Mouse (Mus musculus): Measurements from ENCODE around the gene Primpol.

Gene Primpol

DNA sequence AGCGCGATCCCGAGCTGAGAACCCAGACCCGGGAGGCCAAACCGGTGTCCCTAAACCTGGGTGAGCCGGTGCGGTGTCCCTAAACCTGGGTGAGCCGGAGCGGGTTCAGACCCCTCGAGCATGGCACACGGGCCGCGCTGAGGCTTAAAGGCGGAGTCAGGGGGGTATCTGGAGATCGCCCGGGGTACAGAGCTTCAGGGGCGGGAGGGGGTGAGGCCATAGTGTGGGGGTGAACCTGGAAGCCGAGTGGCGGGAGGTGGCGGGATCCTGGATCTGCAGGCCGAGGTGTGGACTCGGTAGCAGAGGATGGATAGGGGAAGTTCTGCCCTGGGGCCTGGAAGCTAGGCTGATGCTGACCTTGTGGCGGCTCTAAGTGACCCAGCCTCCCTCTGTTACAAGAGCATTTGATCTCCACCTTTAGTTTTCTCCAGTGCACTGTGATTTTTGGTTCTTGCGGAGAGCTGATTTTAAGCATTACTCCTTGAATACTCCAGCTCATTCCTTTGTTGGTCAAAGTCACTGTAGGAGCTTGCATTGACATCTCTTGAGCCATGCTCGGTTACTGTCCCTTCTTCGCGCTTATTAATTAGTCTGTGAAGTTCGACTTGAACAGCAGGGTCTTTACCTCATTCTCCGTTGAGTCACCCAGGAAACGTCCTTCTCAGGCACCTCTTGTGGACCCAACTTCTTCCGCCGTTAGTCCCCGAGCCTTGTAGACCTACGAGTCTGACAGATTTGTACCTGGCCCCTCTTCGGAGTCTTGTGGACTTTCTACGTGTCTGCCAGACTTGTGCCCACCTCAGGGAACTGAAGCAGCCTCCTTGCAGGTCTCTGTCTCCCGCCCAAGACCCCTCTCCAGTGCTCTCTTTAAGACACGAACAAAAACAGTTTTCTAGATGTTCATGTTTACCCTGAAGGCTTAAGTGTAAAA lies 943 bp upstream of the Primpol start:
- ChIA-PET CTCF (interaction anchor here in 3 of 4 experiments (0.6 to 0.7 kb wide), 3 partner anchors 58 to 254 kb away, joined by 3 to 6 read pairs (median 4); no protein-coding TSS in a partner anchor), POLR2A (interaction anchor here (0.5 to 3.8 kb wide), 116 partner anchors 8 to 1057 kb away, joined by 3 to 55 read pairs (median 4); partner anchors contain the start of genes Acsl1 (in 3 of the 4), Cenpu (in 3 of the 4), Slc25a4 (in 3 of the 4) and Helt (in 1 of the 4))

DNA sequence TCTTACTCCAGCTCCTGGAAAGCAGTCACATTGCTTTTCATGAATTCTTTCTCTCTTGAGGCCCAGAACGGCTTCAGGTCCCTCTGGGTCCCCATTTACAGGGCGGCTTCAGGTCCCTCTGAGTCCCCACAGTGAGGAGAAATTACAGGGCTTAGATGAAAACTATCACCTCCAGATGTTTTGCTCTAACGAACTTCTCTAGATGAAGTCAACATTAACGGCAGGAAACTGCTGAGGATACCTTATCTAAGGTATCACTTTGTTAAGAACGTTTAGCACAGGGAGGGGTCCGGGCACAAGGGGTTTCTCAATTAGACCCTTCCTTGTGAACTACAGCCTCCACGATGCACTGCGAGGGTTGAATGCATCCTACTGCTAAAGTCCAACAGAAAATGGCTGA lies 1.1 kb downstream of the Primpol start:
- ChIA-PET CTCF (no interaction called here), POLR2A (interaction anchor here in 2 of 4 experiments (1.1 to 3.8 kb wide), 7 partner anchors 8 to 101 kb away, joined by 3 to 46 read pairs (median 13); partner anchors contain the start of gene Cenpu (in 1 of the 2))

DNA sequence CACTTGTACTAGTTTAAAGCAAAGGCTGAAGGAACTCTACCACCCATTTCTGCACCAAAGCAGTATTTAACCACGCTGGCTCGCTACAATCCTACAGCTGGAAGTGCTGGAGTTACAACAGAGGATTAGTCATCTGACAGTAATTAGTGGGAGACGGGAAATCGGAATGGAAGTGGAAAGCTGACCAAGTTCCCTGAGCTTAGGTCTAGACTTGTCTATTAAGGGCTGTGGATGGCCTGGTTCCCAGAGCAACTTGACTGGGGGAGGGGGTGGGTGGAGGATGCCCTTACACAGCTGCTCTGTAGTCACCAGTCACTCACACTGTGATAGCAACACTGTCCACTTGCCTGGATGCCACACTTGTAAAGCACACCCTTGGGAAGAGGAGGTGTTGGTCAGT lies 3.6 kb downstream of the Primpol start:
- ChIA-PET CTCF (interaction anchor here in 1 of 4 experiments (0.6 to 0.7 kb wide), 2 partner anchors 323 to 607 kb away, joined by 4 to 7 read pairs; no protein-coding TSS in a partner anchor), POLR2A (interaction anchor here in 2 of 4 experiments (0.6 to 1.1 kb wide), 7 partner anchors 14 to 606 kb away, joined by 3 to 5 read pairs (median 3); partner anchors contain the start of gene Slc25a4 (in 1 of the 2))

DNA sequence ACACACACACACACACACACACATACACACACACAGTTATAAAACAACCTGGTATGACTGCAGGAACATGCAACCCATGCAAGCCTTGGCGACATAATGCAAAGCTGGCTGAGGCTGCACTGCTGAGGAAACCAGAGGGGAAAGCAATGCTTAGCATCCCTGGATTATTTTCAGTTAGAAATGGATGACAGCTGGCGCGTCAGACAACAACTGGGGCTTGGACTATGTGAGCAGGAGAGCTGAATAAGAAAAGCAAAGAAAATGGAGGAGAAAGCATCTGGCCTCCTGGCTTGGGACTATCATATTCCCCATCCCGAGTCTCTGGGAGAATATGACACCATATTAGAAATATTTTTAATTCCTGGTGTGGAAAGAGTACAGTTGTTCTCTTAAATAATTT lies 4.1 kb downstream of the Primpol start:
- POLR2A ChIA-PET = interaction anchor here in 2 of 4 experiments (0.6 to 1.1 kb wide), 6 partner anchors 16 to 607 kb away, joined by 3 to 5 read pairs (median 3); partner anchors contain the start of gene Slc25a4 (in 1 of the 2)
- CTCF ChIA-PET = interaction anchor here in 1 of 4 experiments (0.6 to 0.7 kb wide), 2 partner anchors 323 to 608 kb away, joined by 4 to 7 read pairs; no protein-coding TSS in a partner anchor

DNA sequence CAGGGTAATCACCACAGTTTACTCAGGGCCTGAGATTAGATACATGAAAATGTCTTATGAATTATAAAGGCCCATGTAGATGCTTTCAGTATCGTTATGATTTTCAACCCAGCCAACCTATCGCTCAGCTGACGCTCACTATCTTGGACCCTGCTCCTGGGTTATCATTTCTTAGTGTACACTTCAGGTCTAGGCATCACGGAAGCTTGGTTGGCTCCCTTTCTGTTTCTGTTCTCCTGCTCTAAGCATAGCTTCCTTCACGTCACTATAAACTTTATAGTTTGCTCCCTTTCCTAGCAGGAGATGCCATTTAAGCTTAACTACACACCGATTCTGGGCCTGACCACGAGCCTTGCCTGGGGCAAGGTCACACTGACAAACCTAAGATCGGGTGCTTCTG lies 5.5 kb downstream of the Primpol start:
- ChIA-PET CTCF (no interaction called here), POLR2A (interaction anchor here in 1 of 4 experiments (0.6 kb wide), 1 partner anchor 134 kb away, joined by 3 read pairs; no protein-coding TSS in a partner anchor)

DNA sequence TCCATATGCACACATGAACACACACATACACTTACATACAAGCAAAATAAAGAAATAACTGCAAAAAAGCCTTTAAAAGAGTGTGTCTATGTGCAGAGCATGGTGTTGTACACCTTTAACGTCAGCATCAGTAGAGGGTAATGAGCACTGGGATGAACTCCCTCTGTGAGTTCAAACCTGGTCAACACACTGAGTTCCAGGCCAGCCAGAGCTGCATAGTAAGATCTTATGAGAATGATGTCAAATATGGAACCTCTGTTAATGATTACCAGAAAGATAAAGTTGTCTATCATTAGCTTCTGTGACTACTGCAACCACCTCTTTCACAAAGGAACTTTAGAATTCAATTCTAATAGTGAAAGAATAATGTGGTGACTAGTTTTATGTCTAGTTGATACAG lies 10.1 kb downstream of the Primpol start:
- POLR2A ChIA-PET = interaction anchor here in 3 of 4 experiments (0.6 to 2.7 kb wide), 3 partner anchors 10 kb away, joined by 3 to 24 read pairs (median 14); partner anchors contain the start of genes Casp3 (in 3 of the 3) and Primpol (in 3 of the 3)

DNA sequence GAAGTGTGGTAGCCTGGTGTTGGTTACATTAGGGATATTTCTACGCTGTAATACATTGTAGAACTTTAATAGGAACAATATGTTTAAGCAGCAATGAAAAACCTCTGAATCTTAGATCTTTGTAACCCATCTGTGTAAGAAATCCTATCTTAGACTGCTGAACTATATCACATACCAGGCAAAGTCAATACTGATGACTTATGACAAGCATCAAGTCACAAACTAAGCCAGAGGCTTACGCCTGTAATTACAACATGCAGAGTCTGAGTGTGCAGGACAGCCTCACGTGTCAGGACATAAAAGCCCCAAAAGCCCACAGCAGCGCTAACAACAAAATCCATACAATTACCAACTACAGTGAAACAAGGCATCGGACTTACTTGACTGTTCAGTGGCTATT lies 13.4 kb downstream of the Primpol start:
- POLR2A ChIA-PET = no interaction called here

More for the DNA sequence above, 10.1 kb downstream of the Primpol start:
- CTCF ChIA-PET = interaction anchor here in 1 of 4 experiments (0.5 kb wide), 1 partner anchor 48 kb away, joined by 3 read pairs; no protein-coding TSS in a partner anchor

DNA sequence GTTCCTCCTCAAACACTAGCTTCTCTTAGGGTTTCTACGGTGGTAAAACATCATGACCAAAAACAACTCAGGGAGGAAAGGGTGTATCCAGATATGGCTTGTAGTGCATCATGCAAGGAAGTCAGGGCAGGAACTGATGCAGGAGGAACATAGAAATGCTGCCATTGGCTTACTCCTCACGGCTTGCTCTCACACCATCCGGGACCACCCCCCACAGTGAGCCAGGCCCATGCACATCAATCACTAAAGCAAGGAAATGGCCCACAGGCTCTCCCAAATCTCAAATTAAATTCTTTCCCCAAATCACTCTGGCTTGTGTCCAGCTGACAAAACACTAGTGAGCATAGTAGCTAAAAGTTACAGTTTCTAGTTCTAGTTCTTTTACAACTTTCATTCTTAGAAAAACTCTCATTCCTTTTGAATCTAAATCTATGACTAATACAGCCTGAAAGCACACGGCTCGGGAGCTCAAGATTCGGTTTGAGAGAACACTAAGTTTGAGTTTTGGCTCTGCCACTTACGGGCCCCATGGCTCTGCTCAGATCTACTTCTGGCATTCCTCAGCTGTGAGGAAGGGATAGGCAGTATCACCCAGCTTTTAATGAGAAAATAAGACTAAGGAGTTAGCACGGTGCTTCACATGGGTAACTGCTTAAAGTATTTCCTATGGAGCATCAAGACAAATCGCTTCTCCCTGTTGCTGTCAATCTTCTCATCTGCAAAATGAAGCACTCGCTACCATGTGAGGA lies 15.9 kb downstream of the Primpol start:
- ChIA-PET CTCF (interaction anchor here in 1 of 4 experiments (0.6 kb wide), 1 partner anchor 191 kb away, joined by 3 read pairs; no protein-coding TSS in a partner anchor), POLR2A (interaction anchor here in 2 of 4 experiments (1.4 to 2.6 kb wide), 4 partner anchors 16 to 22 kb away, joined by 3 to 21 read pairs (median 10); partner anchors contain the start of genes Casp3 (in 2 of the 2) and Primpol (in 2 of the 2))

More for the DNA sequence above, 13.4 kb downstream of the Primpol start:
- CTCF ChIA-PET = no interaction called here

DNA sequence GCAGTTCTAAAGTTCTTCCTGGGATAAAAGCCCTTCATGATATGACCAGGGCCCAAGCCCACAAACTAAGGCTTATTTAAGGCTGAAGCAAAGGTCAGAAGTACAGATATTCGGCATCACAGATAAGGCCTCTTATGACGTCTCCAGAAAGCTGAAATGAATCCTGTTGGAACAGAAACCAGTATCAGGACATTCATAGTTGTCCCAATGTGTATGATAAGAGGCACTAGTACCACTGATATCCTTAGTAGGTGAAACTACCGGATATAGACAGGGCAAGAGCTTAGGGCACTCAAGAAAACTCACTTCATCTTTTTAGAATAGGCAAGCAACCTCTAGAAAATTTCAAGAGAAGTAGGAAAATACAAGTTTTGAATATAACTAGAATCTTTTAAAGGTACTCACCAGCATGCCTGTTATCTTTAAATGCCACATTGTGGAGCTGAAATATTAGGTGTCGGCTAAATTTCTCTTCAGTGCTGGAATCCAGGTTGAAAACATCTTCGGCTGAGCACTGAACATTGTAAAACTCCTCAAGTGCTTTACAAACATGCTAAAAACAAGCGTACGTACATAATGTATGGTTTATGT lies 17.6 kb downstream of the Primpol start:
- ChIA-PET CTCF (no interaction called here), POLR2A (interaction anchor here in 2 of 4 experiments (0.7 to 1.5 kb wide), 2 partner anchors 14 to 18 kb away, joined by 3 to 11 read pairs; partner anchors contain the start of genes Casp3 (in 1 of the 2) and Primpol (in 1 of the 2))

DNA sequence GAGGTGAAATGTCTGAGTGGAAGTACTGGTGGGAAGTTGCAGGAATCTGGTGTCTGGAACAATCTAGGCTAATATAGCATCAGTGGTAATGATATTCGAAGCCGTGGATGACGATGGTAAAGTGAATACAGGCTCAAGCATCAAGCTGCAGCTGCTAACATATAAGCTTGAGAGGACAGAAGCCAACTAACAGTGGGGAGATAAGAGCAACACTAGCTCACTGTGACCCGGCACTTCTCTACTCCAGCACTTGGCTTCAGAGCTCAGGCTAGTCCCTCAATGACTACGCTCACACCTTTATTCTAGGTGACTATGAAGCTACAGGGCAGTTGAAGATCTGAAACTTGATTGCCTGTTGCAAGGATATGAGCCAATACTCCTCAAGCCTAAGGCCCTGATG lies 18.3 kb downstream of the Primpol start:
- POLR2A ChIA-PET = interaction anchor here in 3 of 4 experiments (0.5 to 2.8 kb wide), 8 partner anchors 15 to 931 kb away, joined by 3 to 20 read pairs (median 5); partner anchors contain the start of genes Casp3 (in 2 of the 3) and Primpol (in 2 of the 3)

DNA sequence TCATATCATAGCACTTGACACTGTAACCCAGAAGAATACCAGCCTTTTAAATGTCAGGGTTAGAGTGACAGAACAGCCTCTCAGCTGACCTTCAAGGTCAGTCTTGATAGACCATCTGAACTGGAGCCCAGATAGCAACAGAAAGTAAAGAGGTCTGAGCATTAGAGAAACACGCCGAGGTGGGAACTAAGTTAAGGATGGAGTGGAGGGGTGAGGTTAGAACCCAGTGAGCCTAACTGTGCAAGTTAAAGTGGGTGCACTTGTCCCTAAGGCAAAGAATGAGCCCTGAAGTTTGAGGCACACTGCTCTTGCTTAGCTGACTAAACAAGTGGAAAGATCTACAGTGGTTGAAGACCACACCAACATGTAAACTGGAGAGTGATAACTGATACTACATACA lies 18.9 kb downstream of the Primpol start:
- ChIA-PET POLR2A (interaction anchor here in 2 of 4 experiments (0.5 to 2.8 kb wide), 4 partner anchors 19 to 170 kb away, joined by 3 to 11 read pairs (median 7); partner anchors contain the start of genes Casp3 (in 2 of the 2) and Primpol (in 2 of the 2)), CTCF (no interaction called here)

More for the DNA sequence above, 18.3 kb downstream of the Primpol start:
- CTCF ChIA-PET = no interaction called here

DNA sequence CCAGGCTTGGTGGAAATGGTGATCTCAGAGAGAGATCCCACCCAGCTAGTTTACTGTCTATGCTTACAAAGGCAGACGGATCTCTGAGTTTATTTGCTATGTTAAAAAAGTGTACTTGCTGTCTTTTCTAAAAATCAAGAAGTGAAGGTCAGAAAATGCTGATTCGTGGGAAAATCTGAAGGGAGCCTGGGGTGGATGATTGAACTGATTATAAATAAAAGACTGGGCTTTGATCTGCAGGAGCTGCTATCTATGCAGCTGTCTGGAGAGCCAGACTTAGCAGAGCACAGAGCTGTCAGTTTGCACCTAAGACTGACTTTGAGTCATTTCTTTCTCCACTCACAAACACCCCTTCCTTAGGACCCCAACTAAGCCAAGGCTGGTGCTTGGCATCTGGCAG lies 19.6 kb downstream of the Primpol start:
- POLR2A ChIA-PET = interaction anchor here in 2 of 4 experiments (0.9 to 2.8 kb wide), 4 partner anchors 15 to 21 kb away, joined by 3 to 10 read pairs (median 4); partner anchors contain the start of genes Casp3 (in 2 of the 2) and Primpol (in 2 of the 2)
- CTCF ChIA-PET = no interaction called here

DNA sequence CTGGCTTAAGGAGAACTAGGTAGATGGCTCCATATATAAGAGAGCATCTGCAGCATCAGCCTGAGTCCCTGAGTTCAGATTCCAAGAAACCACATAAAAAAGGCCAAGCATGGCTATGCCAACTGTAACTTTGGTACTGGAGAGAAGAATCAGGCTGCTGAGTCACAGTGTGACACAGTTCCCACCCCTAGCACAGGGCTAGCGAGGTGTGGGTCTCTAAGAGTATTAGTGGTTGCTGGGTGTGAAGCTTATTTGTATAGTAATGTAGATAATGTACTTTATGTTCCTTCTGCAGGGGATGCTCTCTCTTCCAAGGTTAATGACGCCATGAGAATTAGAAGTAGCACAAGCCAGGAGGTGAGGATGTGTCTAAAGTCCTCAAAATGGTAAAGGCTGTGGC lies 20.5 kb downstream of the Primpol start:
- POLR2A ChIA-PET = interaction anchor here in 3 of 4 experiments (0.8 to 2.8 kb wide), 5 partner anchors 16 to 22 kb away, joined by 3 to 10 read pairs (median 3); partner anchors contain the start of genes Primpol (in 3 of the 3) and Casp3 (in 2 of the 3)
- CTCF ChIA-PET = no interaction called here

DNA sequence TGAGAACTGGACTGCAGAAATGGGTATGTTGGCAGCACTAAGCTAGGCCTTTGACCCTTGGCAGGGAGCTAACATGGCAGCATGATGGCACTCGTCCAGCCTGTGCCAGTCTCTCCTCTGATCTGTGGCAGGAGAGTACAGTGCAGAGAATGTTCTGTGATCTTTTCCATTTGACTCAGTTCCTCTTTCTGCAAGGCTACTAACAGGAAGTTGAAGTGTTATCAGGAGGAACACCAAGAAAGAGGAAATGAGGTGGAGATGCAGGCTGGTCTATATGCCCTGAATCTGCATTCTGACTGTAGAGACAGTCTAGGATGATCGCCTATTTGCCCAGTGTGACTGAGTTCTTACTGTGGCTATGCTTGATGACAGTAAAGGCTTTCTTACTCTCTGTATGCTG lies 21.4 kb downstream of the Primpol start:
- CTCF ChIA-PET = no interaction called here
- POLR2A ChIA-PET = interaction anchor here in 2 of 4 experiments (0.6 to 0.7 kb wide), 3 partner anchors 21 to 22 kb away, joined by 3 to 5 read pairs (median 3); partner anchors contain the start of genes Primpol (in 2 of the 2) and Casp3 (in 1 of the 2)

DNA sequence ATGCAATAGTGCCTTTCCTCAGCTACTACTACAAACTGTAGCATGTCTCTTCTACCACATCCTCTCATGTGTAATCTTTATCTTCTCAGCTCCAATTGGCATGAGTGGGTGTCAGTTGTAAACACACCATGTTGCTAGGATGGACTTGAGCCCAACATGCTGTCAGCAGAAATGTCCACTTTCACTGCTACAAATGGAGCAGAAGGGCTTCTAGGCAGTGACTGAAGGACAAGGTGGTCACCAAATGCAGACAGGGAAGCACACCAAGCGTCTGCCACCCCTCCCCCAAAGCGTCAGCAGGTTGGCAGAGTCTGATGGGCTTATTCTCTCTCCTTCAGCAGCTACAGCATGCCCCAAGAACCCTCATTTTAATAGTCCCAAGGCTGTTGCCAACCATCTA lies 23.2 kb downstream of the Primpol start:
- POLR2A ChIA-PET = no interaction called here
- CTCF ChIA-PET = no interaction called here

DNA sequence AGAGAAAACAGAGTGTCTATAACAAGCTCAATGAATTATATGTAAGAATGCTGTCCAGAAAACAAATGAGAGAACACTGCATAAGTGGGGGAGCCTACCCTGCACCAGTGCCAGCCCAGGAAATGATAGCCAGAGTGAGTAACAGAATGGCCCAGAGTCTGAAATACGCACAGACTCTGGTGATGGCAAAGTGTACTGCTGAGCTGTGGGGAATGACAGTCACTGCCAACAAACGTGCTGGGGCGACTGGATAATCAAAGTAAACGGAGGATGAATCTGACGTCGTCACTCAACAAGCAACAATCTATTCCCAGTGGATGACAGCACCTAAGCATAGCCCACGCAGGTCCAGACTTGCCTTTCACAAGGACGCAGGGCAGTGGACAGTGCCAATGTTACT lies 23.9 kb downstream of the Primpol start:
- ChIA-PET CTCF (interaction anchor here in 2 of 4 experiments (0.6 to 0.7 kb wide), 2 partner anchors 103 to 167 kb away, joined by 3 read pairs; no protein-coding TSS in a partner anchor), POLR2A (interaction anchor here in 2 of 4 experiments (0.6 kb wide), 2 partner anchors 26 to 450 kb away, joined by 3 to 5 read pairs; no protein-coding TSS in a partner anchor)

DNA sequence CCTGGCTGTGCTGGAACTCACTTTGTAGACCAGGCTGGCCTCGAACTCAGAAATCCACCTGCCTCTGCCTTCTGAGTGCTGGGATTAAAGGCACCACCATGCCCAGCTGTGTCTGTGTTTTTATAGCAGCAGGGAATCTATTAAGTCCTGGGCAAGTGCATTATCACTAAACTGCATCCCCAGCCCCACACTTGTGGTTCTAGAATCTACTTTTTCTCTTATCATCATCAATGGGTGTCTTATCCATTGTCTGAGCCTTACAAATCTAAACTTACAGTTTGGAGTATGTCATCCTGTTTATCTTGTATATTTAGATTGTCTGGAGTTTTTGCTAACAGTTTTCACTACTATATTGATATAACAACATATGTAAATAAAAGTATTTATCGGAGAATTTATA lies 28.3 kb downstream of the Primpol start:
- ChIA-PET CTCF (no interaction called here), POLR2A (interaction anchor here in 1 of 4 experiments (0.9 kb wide), 1 partner anchor 28 kb away, joined by 3 read pairs; the partner anchor contains the start of genes Casp3 and Primpol)
